Mouse (Mus musculus): ENCODE measurements around the gene Bbox1. TPM values are rescaled to one million over a fixed set of nuclear protein-coding genes. Genes with fewer than 3 reads are reported as not detected.

The Bbox1 gene
- polyA plus RNA-seq, 1 experiment from 2014 or later, result 0.14 TPM

DNA sequence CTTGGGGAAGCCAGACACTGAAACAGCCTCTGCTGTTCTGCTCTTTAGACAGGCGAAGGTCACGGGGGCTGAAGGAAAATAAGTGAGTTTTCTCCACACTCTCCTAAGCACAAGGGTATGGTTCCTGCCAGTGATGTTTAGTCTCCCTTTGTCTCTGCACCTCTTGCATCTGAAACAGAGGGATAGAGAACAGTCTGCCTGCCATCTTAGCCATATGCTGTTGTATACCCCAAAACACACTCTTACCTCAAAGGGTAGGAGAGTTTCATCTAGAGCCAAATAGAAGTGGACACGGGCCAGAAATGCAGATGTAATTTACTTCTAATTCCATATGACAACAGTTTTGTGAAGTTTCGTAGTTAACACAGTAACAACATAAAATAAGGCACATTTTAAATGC is 83.6 kb downstream of the Bbox1 start:
- H3K36me3 ChIP-seq, result no peaks in the 10 kb centered on the region
- no peaks in the 10 kb centered on the region for H3K9me3 ChIP-seq (replicated peaks)
- ATAC-seq (replicated peaks; ENCODE audit: low FRiP score), result peak; percentile 38; the same call in 1 of the 2 replicates
- peaks cover 25% of the 10 kb centered on the region for H3K4me1 ChIP-seq
- H3K9ac ChIP-seq, result no peak overlapping the region
- 59% methylated on average over 4 of the region's 4 CpGs for WGBS
- no peak overlapping the region for H3K4me2 ChIP-seq
- H3K27ac ChIP-seq, result peak overlapping the region; percentile 41; the same call in 1 of the 2 replicates
- H3K27me3 ChIP-seq, result no peaks in the 10 kb centered on the region
- no peak overlapping the region for H3K4me3 ChIP-seq (replicated peaks)

DNA sequence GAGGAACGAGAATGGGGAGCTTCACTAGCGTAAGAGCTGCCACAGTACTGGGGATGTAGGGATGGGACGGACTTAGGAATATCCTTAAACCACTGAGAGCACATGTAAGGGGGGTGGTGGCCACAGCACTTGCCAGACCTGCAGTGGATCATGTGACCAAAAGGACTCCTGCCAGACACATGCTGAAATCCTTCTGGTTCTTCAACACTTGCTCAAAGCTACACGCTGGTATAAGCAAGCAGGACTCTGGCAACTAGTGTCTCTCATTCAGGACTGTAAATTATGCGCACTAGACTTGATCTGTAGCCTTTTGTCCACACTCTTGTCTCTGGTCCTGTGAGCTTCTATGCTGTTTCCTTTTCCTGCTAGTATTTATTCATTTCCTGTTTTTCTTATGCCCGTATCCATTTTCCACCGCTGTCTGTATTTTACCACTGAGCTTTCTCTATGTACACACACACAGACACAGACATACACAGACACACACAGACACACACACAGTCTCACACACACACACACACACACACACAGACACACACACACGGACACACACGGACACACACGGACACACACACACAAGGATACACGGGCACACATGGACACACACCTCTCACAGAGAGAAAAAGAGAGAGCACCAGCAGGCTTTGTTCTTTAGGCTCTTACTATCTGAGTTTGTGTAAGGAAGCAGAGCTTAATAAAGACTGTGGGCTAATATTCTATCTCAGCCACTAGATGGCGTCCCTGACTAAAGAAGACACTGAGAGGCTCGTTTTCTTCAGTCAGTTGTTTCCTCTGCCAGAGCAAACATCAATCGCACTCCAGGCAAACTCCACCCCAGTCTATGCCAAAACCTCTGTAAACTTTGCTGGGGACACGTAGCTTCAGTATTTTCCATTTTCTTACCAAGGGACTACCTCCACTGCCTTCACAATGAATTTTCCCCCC is 84.9 kb downstream of the Bbox1 start:
- no peaks in the 10 kb centered on the region for H3K27me3 ChIP-seq
- no peak overlapping the region for H3K9ac ChIP-seq
- 32% methylated on average over 15 of the region's 15 CpGs for WGBS
- no peaks in the 10 kb centered on the region for H3K36me3 ChIP-seq
- no peak overlapping the region for H3K4me3 ChIP-seq (replicated peaks)
- no peaks in the 10 kb centered on the region for H3K9me3 ChIP-seq (replicated peaks)
- peak overlapping the region; percentile 37; the same call in 1 of the 2 replicates for H3K27ac ChIP-seq
- no peak overlapping the region for H3K4me2 ChIP-seq
- peak; percentile 70 for ATAC-seq (replicated peaks; ENCODE audit: low FRiP score)
- peaks cover 30% of the 10 kb centered on the region for H3K4me1 ChIP-seq

DNA sequence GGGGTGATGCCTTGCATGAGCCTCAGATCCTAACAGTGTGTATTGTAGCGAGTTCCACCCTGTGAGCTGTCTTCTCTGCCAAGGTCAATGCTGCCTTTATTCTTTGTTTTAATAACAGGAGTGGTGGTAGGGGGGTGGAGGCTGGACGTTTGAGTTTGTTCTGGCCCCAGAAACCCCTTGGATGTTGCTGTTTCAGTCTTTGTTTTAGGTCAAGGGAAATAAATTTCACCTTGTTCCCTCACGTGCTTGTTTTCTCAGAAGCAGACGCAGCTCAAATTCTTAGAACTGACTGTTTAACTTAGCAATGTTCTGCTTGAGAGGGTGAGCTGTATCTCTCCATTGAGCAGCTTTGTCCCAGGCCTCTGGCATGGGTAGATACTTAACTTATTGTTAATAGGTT is 87.9 kb downstream of the Bbox1 start:
- no peaks in the 10 kb centered on the region for H3K9me3 ChIP-seq (replicated peaks)
- H3K27me3 ChIP-seq, result no peaks in the 10 kb centered on the region
- no peak overlapping the region for H3K4me2 ChIP-seq
- no peaks in the 10 kb centered on the region for H3K36me3 ChIP-seq
- ATAC-seq (replicated peaks; ENCODE audit: low FRiP score), result peak; percentile 73
- peak overlapping the region; percentile 73 for H3K27ac ChIP-seq
- no peak overlapping the region for H3K4me3 ChIP-seq (replicated peaks)
- WGBS, result 21% methylated on average over 4 of the region's 4 CpGs
- no peak overlapping the region for H3K9ac ChIP-seq
- H3K4me1 ChIP-seq, result peaks cover 30% of the 10 kb centered on the region

DNA sequence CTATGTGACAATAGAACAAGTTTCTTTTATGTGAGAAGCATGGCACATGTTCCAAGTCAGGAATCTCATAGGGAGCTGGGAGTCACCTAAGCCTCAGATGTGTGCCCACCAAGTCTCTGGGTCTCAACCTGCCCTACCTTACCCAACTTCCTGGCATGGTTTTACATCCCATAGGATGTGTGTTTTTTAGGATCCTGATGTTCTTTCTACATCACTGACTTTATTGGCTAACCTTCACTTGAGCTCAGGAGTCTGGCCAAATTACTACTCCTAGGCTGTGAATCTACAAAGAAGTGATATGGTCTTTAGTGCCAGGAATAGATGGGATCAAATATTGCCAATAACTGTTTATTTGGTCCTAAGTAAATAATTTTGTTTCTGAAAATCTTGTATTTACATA is 88.4 kb downstream of the Bbox1 start:
- Histone ChIP-seq H3K4me3 (replicated peaks) (no peak overlapping the region), H3K36me3 (no peaks in the 10 kb centered on the region), H3K9me3 (replicated peaks) (no peaks in the 10 kb centered on the region), H3K27ac (peak overlapping the region; percentile 73), H3K27me3 (no peaks in the 10 kb centered on the region), H3K4me2 (no peak overlapping the region), H3K9ac (no peak overlapping the region), H3K4me1 (peaks cover 29% of the 10 kb centered on the region)
- ATAC-seq (replicated peaks; ENCODE audit: low FRiP score), result no peak

DNA sequence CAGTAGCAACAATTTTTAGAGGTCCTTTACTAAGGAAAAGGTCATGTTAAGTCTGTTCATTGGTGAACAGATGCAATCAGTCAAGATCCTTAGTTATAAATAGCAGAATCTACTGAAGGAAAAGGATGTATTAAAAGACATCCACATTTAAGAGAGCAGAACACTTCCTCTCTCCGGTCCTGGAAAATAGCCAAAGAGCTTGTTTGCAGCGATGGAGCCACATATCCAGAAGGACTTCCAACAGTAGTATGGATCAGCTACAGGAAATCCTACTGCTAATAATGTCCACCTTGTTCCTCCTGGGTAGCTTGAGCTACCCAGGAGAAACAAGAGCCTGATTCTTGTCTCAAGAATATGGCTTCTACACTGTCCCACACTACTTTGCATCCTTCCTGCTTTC is 91.6 kb downstream of the Bbox1 start:
- 54% methylated on average over 2 of the region's 2 CpGs for WGBS
- Histone ChIP-seq H3K9ac (no peak overlapping the region), H3K27ac (no peak overlapping the region), H3K27me3 (no peaks in the 10 kb centered on the region), H3K36me3 (no peaks in the 10 kb centered on the region), H3K4me2 (no peak overlapping the region), H3K4me1 (peaks cover 16% of the 10 kb centered on the region), H3K4me3 (replicated peaks) (no peak overlapping the region), H3K9me3 (replicated peaks) (no peaks in the 10 kb centered on the region)
- ATAC-seq (replicated peaks; ENCODE audit: low FRiP score), result no peak

DNA sequence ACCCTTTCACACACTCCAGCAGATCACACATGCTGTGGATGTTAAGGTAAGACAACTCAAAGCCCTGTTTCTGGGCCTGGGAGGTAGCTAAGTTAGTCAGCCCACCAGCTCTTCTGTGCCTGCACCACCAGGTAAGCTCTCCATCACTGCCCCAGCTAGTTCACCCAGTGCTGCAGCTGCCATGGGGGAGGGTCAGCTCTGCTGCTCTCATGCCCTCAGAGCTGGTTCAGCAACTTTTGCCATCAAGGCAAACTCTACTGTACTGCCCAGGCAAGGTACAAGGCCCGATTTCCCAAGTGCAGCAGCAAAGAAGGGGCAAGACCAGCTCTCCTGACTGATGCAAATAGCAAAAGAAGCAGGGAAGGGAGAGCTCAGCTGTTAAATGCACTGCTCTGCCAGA is 93.9 kb downstream of the Bbox1 start:
- no peaks in the 10 kb centered on the region for H3K9me3 ChIP-seq (replicated peaks)
- 74% methylated on average over 1 of the region's 1 CpGs for WGBS
- no peak overlapping the region for H3K4me2 ChIP-seq
- H3K36me3 ChIP-seq, result no peaks in the 10 kb centered on the region
- peaks cover 14% of the 10 kb centered on the region for H3K4me1 ChIP-seq
- H3K9ac ChIP-seq, result no peak overlapping the region
- ATAC-seq (replicated peaks; ENCODE audit: low FRiP score), result peak; percentile 72
- no peaks in the 10 kb centered on the region for H3K27me3 ChIP-seq
- peak overlapping the region; percentile 48; the same call in 1 of the 2 replicates for H3K27ac ChIP-seq
- H3K4me3 ChIP-seq (replicated peaks), result no peak overlapping the region

DNA sequence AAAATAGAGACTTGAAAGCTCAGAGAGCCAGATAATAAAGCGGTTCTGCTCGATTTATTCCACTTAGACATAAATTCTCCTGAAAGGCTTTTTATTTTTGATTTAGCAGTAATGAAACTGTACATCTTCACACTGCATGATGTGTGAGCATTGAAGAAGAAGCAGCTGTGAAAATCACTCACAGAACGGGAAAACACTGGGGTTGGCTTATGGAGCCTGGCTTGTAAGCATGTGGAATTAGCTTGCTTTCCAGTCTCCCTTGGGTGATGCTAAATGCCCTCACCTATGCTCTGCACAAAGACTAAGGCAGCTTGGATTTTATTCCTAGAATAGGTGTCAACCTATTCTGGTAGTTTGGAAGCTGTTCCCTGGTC is 98.7 kb downstream of the Bbox1 start:
- Histone ChIP-seq H3K9me3 (replicated peaks) (no peaks in the 10 kb centered on the region), H3K36me3 (no peaks in the 10 kb centered on the region), H3K4me2 (no peak overlapping the region), H3K4me3 (replicated peaks) (no peak overlapping the region), H3K27ac (peak overlapping the region; percentile 79), H3K4me1 (peaks cover 31% of the 10 kb centered on the region), H3K27me3 (no peaks in the 10 kb centered on the region), H3K9ac (no peak overlapping the region)
- 35% methylated on average over 3 of the region's 3 CpGs for WGBS
- peak; percentile 57 for ATAC-seq (replicated peaks; ENCODE audit: low FRiP score)

DNA sequence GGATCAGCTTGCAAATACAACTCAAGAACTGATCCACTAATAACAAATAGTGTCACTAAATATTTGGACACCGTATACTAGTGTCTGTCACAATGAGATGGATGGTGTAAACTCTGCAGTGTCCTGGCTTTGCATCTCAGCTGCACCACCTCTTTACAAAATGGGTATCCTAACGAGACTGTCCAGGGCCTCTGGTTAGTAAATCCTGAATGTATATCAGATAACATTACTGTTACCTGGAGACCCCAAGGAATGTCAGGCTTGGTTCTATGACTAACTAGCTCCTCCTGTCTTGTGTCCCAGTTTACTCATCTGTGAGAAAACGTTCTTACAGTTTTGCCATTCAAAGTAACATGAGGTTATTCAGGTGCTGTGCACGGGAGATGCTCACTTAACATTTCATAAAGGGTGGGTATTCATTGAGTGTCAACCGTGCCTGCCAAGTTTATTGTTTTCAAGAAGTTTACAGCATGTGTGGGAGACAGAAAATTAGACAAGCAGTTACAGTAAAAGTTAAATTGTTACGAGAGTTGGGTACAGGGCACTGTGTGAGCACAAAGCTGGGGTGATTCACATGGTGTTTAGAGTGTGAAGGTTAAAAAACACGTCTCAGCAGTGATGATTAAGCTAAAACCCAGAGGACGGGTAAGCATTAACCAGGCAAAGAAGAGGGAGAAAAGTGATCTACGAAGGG is 99.2 kb downstream of the Bbox1 start:
- H3K27ac ChIP-seq, result peak overlapping the region; percentile 79
- H3K4me1 ChIP-seq, result peaks cover 31% of the 10 kb centered on the region
- H3K36me3 ChIP-seq, result no peaks in the 10 kb centered on the region
- H3K4me2 ChIP-seq, result no peak overlapping the region
- H3K4me3 ChIP-seq (replicated peaks), result no peak overlapping the region
- H3K9ac ChIP-seq, result no peak overlapping the region
- no peaks in the 10 kb centered on the region for H3K9me3 ChIP-seq (replicated peaks)
- H3K27me3 ChIP-seq, result no peaks in the 10 kb centered on the region
- 32% methylated on average over 9 of the region's 9 CpGs for WGBS
- peak; percentile 86 for ATAC-seq (replicated peaks; ENCODE audit: low FRiP score)

DNA sequence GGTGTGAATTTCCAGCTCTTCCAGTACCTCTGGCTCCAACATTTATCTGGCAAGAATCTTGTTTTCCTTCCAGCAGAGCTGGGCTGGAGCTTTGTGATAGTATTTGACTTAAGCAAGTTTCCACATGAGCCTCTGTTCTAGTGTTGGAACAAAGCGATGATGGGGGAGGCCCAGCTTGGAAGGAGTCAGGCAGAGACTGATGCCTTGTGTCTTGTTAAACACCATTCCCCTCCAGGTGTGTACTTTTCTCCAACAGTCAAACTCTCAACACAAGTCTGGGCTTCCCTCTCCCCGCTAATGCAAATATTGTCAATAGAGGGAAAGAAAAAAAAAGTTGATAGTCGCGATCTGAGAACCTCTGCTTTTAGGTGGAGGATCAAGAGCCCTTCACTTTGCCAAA is 100.1 kb downstream of the Bbox1 start:
- no peak for ATAC-seq (replicated peaks; ENCODE audit: low FRiP score)

More for the DNA sequence above, 100.1 kb downstream of the Bbox1 start:
- H3K4me2 ChIP-seq, result no peak overlapping the region
- no peaks in the 10 kb centered on the region for H3K27me3 ChIP-seq
- no peaks in the 10 kb centered on the region for H3K9me3 ChIP-seq (replicated peaks)
- H3K36me3 ChIP-seq, result no peaks in the 10 kb centered on the region
- no peak overlapping the region for H3K9ac ChIP-seq
- H3K27ac ChIP-seq, result peak overlapping the region; percentile 79
- H3K4me1 ChIP-seq, result peaks cover 31% of the 10 kb centered on the region
- 80% methylated on average over 4 of the region's 4 CpGs for WGBS
- no peak overlapping the region for H3K4me3 ChIP-seq (replicated peaks)

Other genes with a start within 250 kb of the Bbox1 start
- 23.2 and 24.0 TPM in 2 replicates for gene Fibin, start 48.6 kb upstream of the Bbox1 start, polyA plus RNA-seq (2015; fragmentation: Nextera tagmentation; extraction: Ambion mirVana)